Mouse (Mus musculus): ENCODE results near the gene Gtf3c5. TPM values are rescaled to one million over a fixed set of nuclear protein-coding genes. Genes with fewer than 3 reads are reported as not detected.
A peak's percentile ranks its signal among the peaks of the same experiment; 100 is the strongest.

Gtf3c5 gene
- polyA plus RNA-seq, 1 experiment: not detected

DNA sequence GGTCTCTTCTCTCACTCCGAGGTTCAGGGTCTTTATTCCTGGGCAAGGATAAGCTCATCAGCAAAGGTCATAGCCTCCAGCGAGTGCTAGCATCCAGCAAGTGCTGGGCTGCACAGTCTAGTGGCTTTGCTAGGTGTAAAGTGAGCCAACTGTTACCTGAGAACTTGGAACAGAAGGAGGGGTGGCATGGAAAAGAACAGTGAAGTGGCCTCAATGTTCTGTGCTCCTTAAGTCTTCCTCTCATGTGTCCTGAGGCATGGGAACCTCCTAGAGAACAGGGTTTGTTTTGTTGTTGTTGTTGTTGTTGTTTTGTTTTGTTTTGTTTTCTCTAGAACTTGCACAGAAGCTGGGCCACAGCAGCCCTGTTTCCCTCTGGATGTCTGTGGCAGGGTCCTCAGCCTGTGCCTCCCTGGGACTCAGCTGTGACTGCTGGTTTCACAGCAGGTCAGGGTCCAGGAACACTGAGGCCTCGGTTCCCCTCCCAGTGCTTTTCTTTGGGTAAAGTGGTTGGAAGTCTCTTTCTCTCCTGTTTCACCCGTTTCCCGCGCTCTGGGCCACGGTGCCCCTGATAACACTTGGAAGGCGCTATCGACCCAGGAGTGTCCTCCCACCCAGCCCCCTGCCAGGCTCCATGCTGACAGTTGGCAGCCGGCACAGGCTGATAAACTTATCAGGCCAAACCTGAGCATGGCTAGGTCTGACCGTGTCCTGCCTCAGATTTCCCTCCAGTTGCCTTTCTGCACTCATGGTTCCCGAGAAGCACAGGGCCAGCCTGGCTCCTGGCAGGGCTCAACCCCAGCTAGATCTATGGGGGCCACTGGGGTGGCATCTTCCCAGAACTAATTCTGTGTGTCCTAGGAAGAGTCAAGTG, 18.4 kb upstream of the Gtf3c5 start:
- no peak for TF ChIP-seq CTCF (IDR thresholded peaks at IDR 0.05; ENCODE audit: insufficient read depth, low read depth, low read length)
- no peak for TF ChIP-seq POLR2A (IDR thresholded peaks at IDR 0.05; ENCODE audit: insufficient read depth, low read depth, low read length)
- Histone ChIP-seq H3K27ac (ENCODE audit: insufficient read depth, low read depth, low read length) (no peak overlapping the region), H3K4me3 (ENCODE audit: insufficient read depth, low read depth, low read length) (no peak overlapping the region), H3K4me1 (ENCODE audit: control insufficient read depth, insufficient read depth, low read length) (no peaks in the 10 kb centered on the region)
- WGBS: 75% methylated on average over 12 of the region's 12 CpGs

- Histone ChIP-seq H3K27ac (ENCODE audit: insufficient read depth, low read depth, low read length) (no peak overlapping the region), H3K4me1 (ENCODE audit: control insufficient read depth, insufficient read depth, low read length) (no peaks in the 10 kb centered on the region), H3K4me3 (ENCODE audit: insufficient read depth, low read depth, low read length) (no peak overlapping the region)
- TF ChIP-seq CTCF (IDR thresholded peaks at IDR 0.05; ENCODE audit: insufficient read depth, low read depth, low read length) (no peak), POLR2A (IDR thresholded peaks at IDR 0.05; ENCODE audit: insufficient read depth, low read depth, low read length) (no peak)
- WGBS: 83% methylated on average over 6 of the region's 6 CpGs
Observed at GRCm38 (mm10) chr2:28599569-28599900, 16.0 kb upstream of the Gtf3c5 start.

DNA sequence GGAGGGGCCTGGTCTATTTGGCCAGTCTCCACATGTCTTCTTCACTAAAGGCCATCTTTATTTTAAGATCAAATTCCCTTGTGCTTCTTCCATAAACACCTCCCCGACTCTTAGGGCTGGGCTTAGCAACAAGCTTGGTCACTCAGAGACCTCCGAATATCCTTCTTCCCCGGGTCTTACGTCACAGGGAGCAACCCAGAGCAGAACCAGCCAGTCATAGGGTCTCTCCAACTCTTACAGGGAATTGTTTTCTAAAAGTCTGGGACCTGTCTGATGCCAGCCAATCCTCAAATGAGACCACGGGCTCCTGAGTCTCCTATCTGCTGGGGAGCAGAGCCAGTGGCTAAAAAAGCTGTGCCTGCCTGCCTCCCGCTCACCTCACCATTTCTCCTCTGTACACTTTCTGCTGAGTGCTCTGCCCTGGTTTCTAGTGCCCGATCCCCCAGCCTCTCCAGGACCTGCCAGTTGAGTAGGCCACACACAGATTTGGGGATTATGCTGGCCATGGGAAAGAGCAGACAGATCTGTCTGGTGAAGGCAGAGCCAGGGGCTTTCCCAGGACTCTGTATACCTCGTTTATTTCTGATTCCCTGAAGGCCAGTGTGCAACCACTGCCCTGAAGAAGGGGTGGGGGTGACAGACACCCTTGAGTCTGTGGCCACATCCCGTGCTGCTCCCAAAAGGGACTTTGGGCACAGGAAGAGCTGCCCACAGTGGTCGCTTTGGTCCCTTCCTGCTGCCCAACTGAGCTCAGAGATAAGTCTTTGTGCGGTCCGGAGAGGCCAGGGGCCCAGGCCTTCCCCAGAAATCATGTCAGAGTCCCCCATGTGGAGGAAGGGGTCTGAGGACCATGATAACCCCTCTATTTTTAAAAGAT, 15.4 kb upstream of the Gtf3c5 start:
- Histone ChIP-seq H3K4me1 (ENCODE audit: control insufficient read depth, insufficient read depth, low read length) (no peaks in the 10 kb centered on the region), H3K4me3 (ENCODE audit: insufficient read depth, low read depth, low read length) (no peak overlapping the region), H3K27ac (ENCODE audit: insufficient read depth, low read depth, low read length) (no peak overlapping the region)
- 74% methylated on average over 12 of the region's 12 CpGs for WGBS
- TF ChIP-seq POLR2A (IDR thresholded peaks at IDR 0.05; ENCODE audit: insufficient read depth, low read depth, low read length): no peak
- no peak for TF ChIP-seq CTCF (IDR thresholded peaks at IDR 0.05; ENCODE audit: insufficient read depth, low read depth, low read length)

GRCm38 (mm10) chr2:28597733-28598547, 14.4 kb upstream of the Gtf3c5 start:
- no peak overlapping the region for H3K4me3 ChIP-seq (ENCODE audit: insufficient read depth, low read depth, low read length)
- H3K4me1 ChIP-seq (ENCODE audit: control insufficient read depth, insufficient read depth, low read length): no peaks in the 10 kb centered on the region
- TF ChIP-seq POLR2A (IDR thresholded peaks at IDR 0.05; ENCODE audit: insufficient read depth, low read depth, low read length): no peak
- no peak for TF ChIP-seq CTCF (IDR thresholded peaks at IDR 0.05; ENCODE audit: insufficient read depth, low read depth, low read length)
- H3K27ac ChIP-seq (ENCODE audit: insufficient read depth, low read depth, low read length): no peak overlapping the region
- WGBS: 92% methylated on average over 7 of the region's 7 CpGs

DNA sequence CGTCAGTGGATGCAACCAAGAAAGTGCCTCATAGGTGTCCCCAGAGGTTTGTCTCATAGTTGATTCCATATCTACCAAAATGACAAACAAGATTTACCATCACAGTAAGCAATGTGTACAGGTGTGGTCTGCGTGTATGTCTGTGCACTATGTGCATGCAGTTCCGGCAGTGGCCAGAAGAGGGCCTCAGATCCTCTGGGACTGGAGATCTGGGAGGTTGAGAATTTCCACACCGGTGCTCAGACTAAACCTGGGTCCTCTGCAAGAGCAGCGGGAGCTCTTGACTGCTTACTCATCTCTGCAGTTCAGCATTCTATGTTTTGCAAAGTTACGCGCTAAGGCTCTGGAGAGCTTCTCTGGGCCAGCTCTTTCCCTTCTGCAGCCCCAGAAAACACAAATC, 13.4 kb upstream of the Gtf3c5 start:
- H3K4me1 ChIP-seq (ENCODE audit: control insufficient read depth, insufficient read depth, low read length): no peaks in the 10 kb centered on the region
- no peak overlapping the region for H3K27ac ChIP-seq (ENCODE audit: insufficient read depth, low read depth, low read length)
- H3K4me3 ChIP-seq (ENCODE audit: insufficient read depth, low read depth, low read length): no peak overlapping the region
- WGBS: 91% methylated on average over 7 of the region's 7 CpGs
- TF ChIP-seq CTCF (IDR thresholded peaks at IDR 0.05; ENCODE audit: insufficient read depth, low read depth, low read length): no peak

DNA sequence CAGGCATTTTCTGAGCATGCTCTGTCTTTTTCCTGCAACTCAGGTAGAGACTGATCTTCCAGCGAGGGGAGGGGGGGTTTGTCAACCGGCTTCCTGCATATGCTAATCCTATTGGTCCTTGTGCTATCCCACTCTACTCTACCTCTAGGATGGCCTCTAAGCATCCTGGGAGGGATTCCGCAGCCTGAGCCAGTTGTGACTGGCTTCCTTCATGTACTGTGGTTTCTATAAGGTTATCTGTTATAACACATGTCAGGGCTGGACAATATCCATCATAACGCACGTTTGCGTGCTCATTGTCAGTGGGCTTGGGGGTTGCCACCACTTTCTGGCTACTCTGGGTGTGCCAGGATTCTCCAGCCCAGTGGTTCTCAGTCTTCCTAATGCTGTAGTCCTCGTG, 12.5 kb upstream of the Gtf3c5 start:
- TF ChIP-seq CTCF (IDR thresholded peaks at IDR 0.05; ENCODE audit: insufficient read depth, low read depth, low read length) (no peak), POLR2A (IDR thresholded peaks at IDR 0.05; ENCODE audit: insufficient read depth, low read depth, low read length) (no peak)
- H3K4me3 ChIP-seq (ENCODE audit: insufficient read depth, low read depth, low read length): no peak overlapping the region
- no peaks in the 10 kb centered on the region for H3K4me1 ChIP-seq (ENCODE audit: control insufficient read depth, insufficient read depth, low read length)
- 87% methylated on average over 7 of the region's 7 CpGs for WGBS
- no peak overlapping the region for H3K27ac ChIP-seq (ENCODE audit: insufficient read depth, low read depth, low read length)

DNA sequence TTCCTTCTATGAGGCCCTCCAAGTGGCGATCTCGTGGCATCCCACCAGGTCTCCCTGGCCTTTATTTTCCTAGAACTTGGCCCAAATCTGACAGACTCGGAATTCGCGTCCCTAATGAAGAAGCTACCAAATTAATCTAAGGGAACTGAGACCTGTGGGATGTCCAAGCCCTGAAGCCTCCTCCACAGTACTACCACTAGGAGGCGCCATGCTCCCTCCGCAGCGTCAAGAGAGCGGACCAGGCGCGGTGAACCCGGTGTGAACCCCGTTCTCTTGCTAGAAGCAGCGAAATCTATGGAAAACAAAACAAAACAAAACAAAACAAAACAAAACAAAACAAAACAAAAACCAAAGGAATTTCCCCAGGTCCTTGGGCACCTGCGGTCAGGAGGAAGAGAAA, 9.3 kb upstream of the Gtf3c5 start:
- Histone ChIP-seq H3K27ac (ENCODE audit: insufficient read depth, low read depth, low read length) (no peak overlapping the region), H3K4me1 (ENCODE audit: control insufficient read depth, insufficient read depth, low read length) (no peaks in the 10 kb centered on the region), H3K4me3 (ENCODE audit: insufficient read depth, low read depth, low read length) (no peak overlapping the region)
- WGBS: 10% methylated on average over 15 of the region's 15 CpGs
- TF ChIP-seq CTCF (IDR thresholded peaks at IDR 0.05; ENCODE audit: insufficient read depth, low read depth, low read length) (peak; percentile 31; the same call in 1 of the 2 replicates), POLR2A (IDR thresholded peaks at IDR 0.05; ENCODE audit: insufficient read depth, low read depth, low read length) (no peak)

DNA sequence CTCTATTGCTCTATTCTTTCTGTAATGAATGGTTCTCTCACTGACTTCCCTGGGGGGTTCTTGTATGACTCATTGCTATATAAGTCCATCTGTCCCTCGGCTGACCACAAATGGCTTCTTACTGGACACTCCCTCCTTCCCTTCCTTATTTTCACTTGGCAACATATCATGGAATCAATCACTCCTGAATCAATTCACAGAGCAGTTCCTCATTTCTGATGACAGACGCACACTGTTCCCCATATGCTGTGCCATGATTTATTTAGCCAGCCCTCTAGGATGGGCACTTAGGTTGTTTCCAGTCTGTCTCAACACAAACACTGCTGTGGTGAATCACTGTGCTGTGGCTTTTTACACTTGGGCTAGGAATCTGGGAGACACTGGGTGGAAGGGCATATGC, 7.9 kb upstream of the Gtf3c5 start:
- no peak overlapping the region for H3K27ac ChIP-seq (ENCODE audit: insufficient read depth, low read depth, low read length)
- H3K4me1 ChIP-seq (ENCODE audit: control insufficient read depth, insufficient read depth, low read length): no peaks in the 10 kb centered on the region
- TF ChIP-seq CTCF (IDR thresholded peaks at IDR 0.05; ENCODE audit: insufficient read depth, low read depth, low read length): no peak
- no peak for TF ChIP-seq POLR2A (IDR thresholded peaks at IDR 0.05; ENCODE audit: insufficient read depth, low read depth, low read length)
- WGBS: 61% methylated on average over 2 of the region's 2 CpGs
- H3K4me3 ChIP-seq (ENCODE audit: insufficient read depth, low read depth, low read length): no peak overlapping the region
